Mouse (Mus musculus): ENCODE measurements around the gene Arrdc2. TPM values are rescaled to one million over a fixed set of nuclear protein-coding genes. Genes with fewer than 3 reads are reported as not detected.

Arrdc2 gene
- polyA plus RNA-seq, 1 experiment = 73.8 TPM

DNA sequence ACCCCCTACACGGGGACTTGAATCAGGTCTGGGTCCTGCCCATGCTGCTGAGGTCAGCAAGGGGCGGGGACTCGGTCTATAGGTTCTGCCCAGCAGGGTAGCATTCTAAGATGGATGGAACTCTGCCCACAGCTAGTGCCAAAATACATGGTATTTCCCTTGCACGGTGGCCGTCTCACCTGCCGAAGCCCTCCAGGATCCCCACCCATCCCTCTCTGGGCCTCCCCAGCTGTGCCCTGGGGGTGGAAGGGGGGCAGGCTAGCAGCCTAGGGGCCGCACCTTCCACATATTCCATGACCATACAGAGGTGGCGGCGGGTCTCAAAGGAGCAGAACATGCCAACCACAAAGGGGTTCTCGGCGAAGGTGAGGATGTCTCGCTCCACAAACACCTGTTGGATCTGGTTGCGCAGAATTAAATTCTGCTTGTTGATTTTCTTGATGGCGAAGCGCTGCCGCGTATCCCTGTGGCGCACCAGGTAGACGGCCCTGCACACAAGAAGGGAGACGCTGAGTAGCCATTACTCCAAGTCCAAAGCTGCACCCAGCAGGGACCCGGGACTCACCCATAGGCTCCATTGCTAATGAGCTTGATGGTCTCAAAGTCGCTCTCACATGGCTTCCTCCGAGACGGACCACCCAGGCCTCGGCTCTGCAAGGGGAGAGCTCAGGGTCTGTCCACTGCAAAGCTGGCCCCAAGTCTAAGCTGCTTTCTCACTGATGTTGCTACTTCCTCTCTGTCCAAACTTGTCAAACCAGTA, 53.0 kb downstream of the Arrdc2 start:
- H3K27me3 ChIP-seq (ENCODE audit: control insufficient read depth, insufficient read depth, low read length) = no peaks in the 10 kb centered on the region
- WGBS = 97% methylated on average over 25 of the region's 25 CpGs
- TF ChIP-seq CTCF (IDR thresholded peaks at IDR 0.05; ENCODE audit: extremely low read depth, insufficient read depth, insufficient read length, insufficient replicate concordance) (no peak), POLR2A (IDR thresholded peaks at IDR 0.05; ENCODE audit: low read depth, low read length) (no peak)
- no peak overlapping the region for H3K4me3 ChIP-seq (ENCODE audit: extremely low read depth, insufficient read depth, insufficient read length)
- H3K36me3 ChIP-seq (ENCODE audit: control insufficient read depth, insufficient read depth, low read length) = peaks cover 65% of the 10 kb centered on the region
- no peak overlapping the region for H3K27ac ChIP-seq (ENCODE audit: insufficient read depth, low read length)
- H3K4me1 ChIP-seq (ENCODE audit: control insufficient read depth, insufficient read depth, insufficient read length) = peaks cover 7% of the 10 kb centered on the region; the same call in 1 of the 2 replicates
- DNase-seq (ENCODE audit: low read depth in 1 of 2, low spot score in 2 of 2) = no peak

Other genes starting within 250 kb of the Arrdc2 start
- 136 and 189 TPM in 2 replicates for gene Isyna1, start 245.3 kb downstream of the Arrdc2 start, polyA plus RNA-seq (2012; rRNA removed)
- 168 and 256 TPM in 2 replicates for gene Ssbp4, start 230.8 kb downstream of the Arrdc2 start, polyA plus RNA-seq (2012; rRNA removed)
- 41.6 and 53.1 TPM in 2 replicates for gene Lrrc25, start 223.6 kb downstream of the Arrdc2 start, polyA plus RNA-seq (2012; rRNA removed)
- 5.2 and 6.0 TPM in 2 replicates for gene Gdf15, start 207.3 kb downstream of the Arrdc2 start, polyA plus RNA-seq (2012; rRNA removed)
- gene Pgpep1, start 179.3 kb downstream of the Arrdc2 start, polyA plus RNA-seq (2012; rRNA removed) = 18.2 and 22.2 TPM in 2 replicates
- 109 and 137 TPM in 2 replicates for gene Lsm4, start 166.5 kb downstream of the Arrdc2 start, polyA plus RNA-seq (2012; rRNA removed)
- 269 and 455 TPM in 2 replicates for gene Jund, start 140.8 kb downstream of the Arrdc2 start, polyA plus RNA-seq (2012; rRNA removed)
- gene Iqcn, start 136.3 kb downstream of the Arrdc2 start, polyA plus RNA-seq (2012; rRNA removed) = 0.08 and 0.09 TPM in 2 replicates
- gene Gm3336, start 121.2 kb downstream of the Arrdc2 start, polyA plus RNA-seq (2012; rRNA removed) = 0.65 and 0.92 TPM in 2 replicates
- 2.8 and 3.6 TPM in 2 replicates for gene Pde4c, start 116.0 kb downstream of the Arrdc2 start, polyA plus RNA-seq (2012; rRNA removed)
- gene Rab3a, start 85.0 kb downstream of the Arrdc2 start, polyA plus RNA-seq (2012; rRNA removed) = 12.1 and 17.7 TPM in 2 replicates
- 37.3 and 69.8 TPM in 2 replicates for gene Mpv17l2, start 78.8 kb downstream of the Arrdc2 start, polyA plus RNA-seq (2012; rRNA removed)
- gene Pik3r2, start 63.0 kb downstream of the Arrdc2 start, polyA plus RNA-seq (2012; rRNA removed) = 56.3 and 90.3 TPM in 2 replicates
- 175 and 297 TPM in 2 replicates for gene Mast3, start 34.7 kb downstream of the Arrdc2 start, polyA plus RNA-seq (2012; rRNA removed)
- 5.8 and 7.4 TPM in 2 replicates for gene Il12rb1, start 31.3 kb downstream of the Arrdc2 start, polyA plus RNA-seq (2012; rRNA removed)
- 0.65 and 1.1 TPM in 2 replicates for gene Kcnn1, start 23.5 kb upstream of the Arrdc2 start, polyA plus RNA-seq (2012; rRNA removed)
- gene Ccdc124, start 34.2 kb upstream of the Arrdc2 start, polyA plus RNA-seq (2012; rRNA removed) = 26.5 and 34.9 TPM in 2 replicates
- 1.0 and 1.1 TPM in 2 replicates for gene Slc5a5, start 53.0 kb upstream of the Arrdc2 start, polyA plus RNA-seq (2012; rRNA removed)
- gene Rpl18a, start 57.7 kb upstream of the Arrdc2 start, polyA plus RNA-seq (2012; rRNA removed) = 7,043 and 8,184 TPM in 2 replicates
- gene Map1s, start 66.2 kb upstream of the Arrdc2 start, polyA plus RNA-seq (2012; rRNA removed) = 62.2 and 95.7 TPM in 2 replicates